Mouse (Mus musculus) thymus, adult 2 months (tissue): ENCODE results near the gene Rraga. TPM values are rescaled to one million over a fixed set of nuclear protein-coding genes. Genes with fewer than 3 reads are reported as not detected.
"Not testable (repeated sequence)": the region's sequence is repeated elsewhere in the genome, so short reads cannot be mapped to it uniquely, and the experiment has no call there.

Experiments used
- DNase-seq: peaks from one replicate; pipeline ENCODE4 v3.0.0; 2021
- H3K27ac ChIP-seq: fragments of 200-500 bp; 2 replicates; pipeline ENCODE4 v1.5.1; 2012; ENCODE audit warnings: low read length, control low read depth; ENCODE audit not compliant: control insufficient read depth, insufficient read depth
- H3K27me3 ChIP-seq: fragments of 200-500 bp; 2 replicates; pipeline ENCODE4 v1.6.1; 2012; ENCODE audit warnings: mild to moderate bottlenecking, low read length, moderate library complexity, mixed read lengths; ENCODE audit not compliant: control insufficient read depth, insufficient read depth
- H3K36me3 ChIP-seq: fragments of 200-500 bp; 2 replicates; pipeline ENCODE4 v1.6.1; 2012; ENCODE audit warnings: mild to moderate bottlenecking, low read length, moderate library complexity; ENCODE audit not compliant: control insufficient read depth, insufficient read depth
- H3K4me1 ChIP-seq: fragments of 200-500 bp; replicated peaks from 2 replicates; pipeline ENCODE4 v1.6.1; 2012; ENCODE audit warnings: low read length; ENCODE audit not compliant: control insufficient read depth, insufficient read depth
- H3K4me3 ChIP-seq: fragments of 200-500 bp; 2 replicates; pipeline ENCODE4 v1.5.1; 2012; ENCODE audit warnings: mild to moderate bottlenecking, low read length, control low read depth, moderate library complexity; ENCODE audit not compliant: control insufficient read depth, insufficient read depth
- CTCF ChIP-seq: fragments of 200-500 bp; IDR thresholded peaks from 2 replicates; pipeline ENCODE4 v1.5.1; 2012; ENCODE audit warnings: mild to moderate bottlenecking, control low read depth, low read length, moderate library complexity, borderline replicate concordance; ENCODE audit not compliant: control insufficient read depth, poor library complexity, insufficient read depth; ENCODE audit errors: extremely low read depth
- POLR2A ChIP-seq: fragments of 200-500 bp; IDR thresholded peaks from 2 replicates; pipeline ENCODE4 v1.6.1; 2012; ENCODE audit warnings: mild to moderate bottlenecking, low read length, control low read depth, moderate library complexity; ENCODE audit not compliant: control insufficient read depth, poor library complexity, insufficient read depth; ENCODE audit errors: extremely low read depth
- WGBS: fragments of 180-500 bp; shearing (Covaris S2); methylation state at CpG from one replicate; pipeline ENCODE4 v1.1.7; 2018; 5-methylcytosine and 5-hydroxymethylcytosine counted together
- polyA plus RNA-seq: library from polyadenylated mRNA; depleted of rRNA; stranded (reverse); fragments of >200 nt; gene quantifications from 2 replicates; pipeline ENCODE4 v1.2.3, GENCODE M21; 2012; rRNA removed

Rraga gene
- polyA plus RNA-seq, 1 experiment, result 32.6 TPM

DNA sequence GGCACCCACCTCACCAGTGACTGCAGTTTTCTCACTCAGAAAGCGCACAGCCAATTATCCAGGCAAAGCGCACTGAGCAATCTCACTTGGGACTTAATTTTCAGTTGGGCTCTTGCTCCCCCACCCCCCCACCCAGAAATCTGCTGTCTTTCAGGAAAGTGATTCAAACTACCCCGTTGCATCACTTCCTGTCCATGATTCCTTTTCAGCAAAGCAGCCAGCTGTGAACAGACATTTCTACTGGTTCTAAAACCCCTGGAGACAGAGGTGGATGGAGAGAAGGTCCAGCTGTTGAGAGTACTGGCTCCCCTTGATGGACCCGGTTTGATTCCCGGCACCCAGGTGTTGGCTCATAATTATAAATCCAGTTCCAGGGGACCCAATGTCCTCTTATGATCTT, 50.0 kb downstream of the Rraga start:
- WGBS, result 69% methylated on average over 5 of the region's 5 CpGs
- Histone ChIP-seq H3K36me3 (no peaks in the 10 kb centered on the region), H3K4me1 (no peaks in the 10 kb centered on the region), H3K27ac (no peak overlapping the region), H3K27me3 (no peaks in the 10 kb centered on the region), H3K4me3 (no peak overlapping the region)
- no peak for DNase-seq
- TF ChIP-seq CTCF, result no peak
- no peak for TF ChIP-seq POLR2A

DNA sequence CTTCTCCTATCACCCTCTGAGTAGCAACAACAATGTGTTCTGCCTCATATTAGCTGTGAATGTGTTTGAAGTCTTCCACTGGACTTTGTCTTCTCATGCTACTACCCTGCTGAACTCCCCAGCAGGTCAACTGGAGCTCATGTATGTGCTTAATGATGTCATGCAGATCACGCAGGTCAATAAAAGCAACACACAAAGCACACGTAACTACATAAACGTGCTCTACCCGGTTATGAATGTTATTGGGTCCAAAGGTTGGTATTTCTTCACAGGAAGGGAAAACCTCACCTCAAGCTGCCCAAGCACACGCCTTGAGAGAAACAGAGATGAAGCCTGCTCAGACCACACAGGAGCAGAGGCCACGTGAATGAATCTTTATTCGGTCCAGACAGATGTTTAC, 51.0 kb downstream of the Rraga start:
- H3K4me3 ChIP-seq, H3K27ac ChIP-seq, H3K36me3 ChIP-seq, H3K4me1 ChIP-seq, H3K27me3 ChIP-seq, DNase-seq: not testable (repeated sequence)
- 95% methylated on average over 7 of the region's 7 CpGs for WGBS

Other genes with a start within 250 kb of the Rraga start
- gene Saxo1, start 17.3 kb upstream of the Rraga start, polyA plus RNA-seq, result 0.06 and 0.08 TPM in 2 replicates
- 21.7 and 38.2 TPM in 2 replicates for gene Haus6, start 36.4 kb downstream of the Rraga start, polyA plus RNA-seq
- 105 and 107 TPM in 2 replicates for gene Plin2, start 94.4 kb downstream of the Rraga start, polyA plus RNA-seq
- gene Dennd4c, start 172.9 kb downstream of the Rraga start, polyA plus RNA-seq, result 10.7 and 13.3 TPM in 2 replicates